Mouse (Mus musculus): ENCODE measurements around the gene Tspan9.

Gene Tspan9

DNA sequence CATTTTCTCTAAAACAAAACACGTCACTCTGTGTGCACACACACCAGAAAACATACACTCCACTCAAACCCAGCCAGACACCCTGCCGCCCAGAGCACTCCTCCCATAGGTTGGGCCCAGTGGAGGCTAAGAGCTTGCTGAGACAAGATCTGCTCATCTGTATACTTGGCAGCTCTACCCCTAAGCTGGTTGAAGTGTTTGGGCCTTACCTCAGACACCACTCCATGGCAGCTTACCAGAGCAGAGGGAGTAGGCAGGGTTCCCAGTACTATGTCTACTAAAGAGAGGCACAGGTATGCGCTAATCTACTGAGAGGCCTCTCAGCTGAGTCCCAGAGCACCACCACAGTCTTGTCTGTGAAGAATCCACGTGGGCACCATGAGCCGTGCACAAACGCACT, 10.8 kb downstream of the Tspan9 start:
- no peak for DNase-seq

- DNase-seq: no peak
Measured at GRCm38 (mm10) chr6:128131390-128131789, 12.0 kb downstream of the Tspan9 start.

- DNase-seq: no peak
Measured at GRCm38 (mm10) chr6:128130686-128131085, 12.7 kb downstream of the Tspan9 start.

GRCm38 (mm10) chr6:128129382-128129781, 14.0 kb downstream of the Tspan9 start:
- no peak for DNase-seq

DNA sequence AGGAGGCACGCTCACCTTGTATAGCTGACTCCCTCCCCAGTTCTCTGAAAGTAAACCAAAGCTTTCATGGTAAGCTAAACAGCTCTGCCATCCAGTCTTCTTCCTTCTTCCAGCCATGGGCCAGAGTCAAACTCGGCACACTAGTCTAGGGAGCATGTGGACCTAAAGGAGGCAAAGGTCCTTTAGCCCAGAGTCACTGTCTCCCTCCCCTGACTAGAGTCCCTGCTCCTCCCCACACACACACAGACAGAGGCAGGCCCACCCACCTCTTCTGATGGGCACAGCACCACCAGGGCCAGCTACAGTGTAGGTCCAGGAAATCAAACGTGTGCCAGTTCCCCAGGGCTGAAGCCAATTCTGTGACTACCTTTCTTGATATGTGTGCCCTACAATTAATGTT, 16.1 kb downstream of the Tspan9 start:
- DNase-seq: no peak

DNA sequence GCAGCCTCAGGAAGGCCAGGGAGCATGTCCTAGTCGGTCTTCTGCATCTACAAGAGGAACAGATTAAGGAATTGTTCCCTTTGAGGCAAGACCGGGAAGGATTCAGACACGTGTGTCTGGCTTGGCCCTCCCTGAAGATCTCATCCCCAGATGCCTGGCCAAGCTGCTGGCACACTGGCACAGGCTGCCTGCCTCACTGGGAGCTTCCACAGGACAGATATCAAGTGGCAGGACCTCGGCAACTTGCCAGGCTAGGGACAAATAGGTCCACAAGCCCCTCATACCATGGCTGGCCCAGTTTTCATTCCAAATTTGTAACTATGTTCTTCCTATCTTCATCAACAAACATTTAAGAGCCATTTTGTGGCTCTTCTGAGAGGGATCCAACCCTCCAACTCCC, 16.5 kb downstream of the Tspan9 start:
- no peak for DNase-seq

GRCm38 (mm10) chr6:128125464-128125863, 17.9 kb downstream of the Tspan9 start:
- no peak for DNase-seq

DNA sequence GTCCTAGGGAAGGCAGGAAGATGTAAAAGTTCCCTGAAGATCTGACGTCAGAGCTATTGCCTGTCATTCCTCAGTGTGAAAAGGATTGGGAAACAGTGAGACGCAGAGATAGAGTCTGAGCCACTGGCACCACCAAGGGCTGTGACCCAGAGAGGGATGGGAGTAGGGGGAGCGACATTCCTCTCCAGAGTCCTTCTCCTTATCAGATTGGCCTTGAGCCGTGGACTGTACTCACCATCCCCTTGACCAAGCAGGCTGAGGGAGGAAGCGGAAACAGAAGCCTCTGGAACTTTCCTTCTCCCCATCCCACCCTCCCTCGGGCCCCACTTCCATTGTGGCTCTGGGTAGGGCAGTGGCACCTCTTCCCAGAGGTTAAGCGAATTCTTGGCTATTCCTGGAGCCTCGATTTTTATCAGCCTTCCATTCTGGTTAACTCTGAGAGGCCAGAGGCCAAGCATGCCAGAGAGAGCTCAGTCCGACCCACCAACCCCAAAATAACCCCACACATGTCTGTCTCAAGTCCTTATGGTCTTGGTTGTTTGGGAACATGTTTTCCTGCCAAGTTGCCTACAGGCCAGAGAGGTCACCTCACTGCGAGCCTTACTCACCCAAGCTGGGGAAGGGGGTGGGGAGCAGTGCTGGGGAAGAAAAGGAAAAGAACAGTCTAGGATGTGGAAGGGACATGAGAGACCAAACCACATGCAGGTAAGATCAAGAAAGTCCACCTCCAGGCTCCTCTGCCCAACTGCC, 19.0 kb downstream of the Tspan9 start:
- DNase-seq: no peak

GRCm38 (mm10) chr6:128122127-128122526, 21.3 kb downstream of the Tspan9 start:
- DNase-seq: no peak

DNA sequence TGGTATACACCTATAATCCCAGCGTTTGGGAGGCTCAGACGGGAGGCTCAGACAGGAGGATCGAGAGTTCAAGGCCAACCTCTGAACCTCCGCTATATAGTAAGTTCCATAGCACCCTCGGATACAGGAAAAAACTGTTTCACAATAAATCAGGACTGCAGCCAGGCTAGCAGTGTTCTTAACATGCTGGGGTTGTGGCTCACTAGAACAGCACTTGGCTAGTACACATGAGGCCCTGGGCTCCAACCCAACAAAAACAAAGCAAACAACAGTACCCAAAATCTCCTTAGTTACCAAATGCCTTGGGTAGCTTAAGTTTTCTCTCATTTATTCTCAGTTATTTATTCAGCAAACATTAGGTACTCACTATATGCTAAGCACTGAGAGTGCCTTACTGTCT, 21.7 kb downstream of the Tspan9 start:
- DNase-seq: no peak

DNA sequence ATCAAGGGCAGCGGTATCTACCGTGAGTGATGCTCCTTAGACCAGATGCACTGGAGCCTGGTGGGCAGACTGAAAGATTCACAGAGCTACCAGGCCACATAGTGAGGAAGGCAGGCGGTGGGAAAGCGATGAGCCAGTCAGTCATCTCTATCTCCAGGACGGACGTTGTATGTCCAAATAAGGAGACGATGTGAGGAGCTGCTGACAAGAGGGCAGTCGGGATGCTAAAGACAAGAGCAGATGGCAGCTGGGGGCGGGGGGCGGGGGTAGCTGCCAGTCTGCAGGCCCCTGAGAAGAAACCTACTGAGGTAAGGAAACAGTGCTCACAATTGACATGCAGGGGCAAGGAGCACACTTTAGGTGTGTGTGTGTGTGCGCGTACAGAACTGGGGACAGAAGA, 22.6 kb downstream of the Tspan9 start:
- DNase-seq: no peak

DNA sequence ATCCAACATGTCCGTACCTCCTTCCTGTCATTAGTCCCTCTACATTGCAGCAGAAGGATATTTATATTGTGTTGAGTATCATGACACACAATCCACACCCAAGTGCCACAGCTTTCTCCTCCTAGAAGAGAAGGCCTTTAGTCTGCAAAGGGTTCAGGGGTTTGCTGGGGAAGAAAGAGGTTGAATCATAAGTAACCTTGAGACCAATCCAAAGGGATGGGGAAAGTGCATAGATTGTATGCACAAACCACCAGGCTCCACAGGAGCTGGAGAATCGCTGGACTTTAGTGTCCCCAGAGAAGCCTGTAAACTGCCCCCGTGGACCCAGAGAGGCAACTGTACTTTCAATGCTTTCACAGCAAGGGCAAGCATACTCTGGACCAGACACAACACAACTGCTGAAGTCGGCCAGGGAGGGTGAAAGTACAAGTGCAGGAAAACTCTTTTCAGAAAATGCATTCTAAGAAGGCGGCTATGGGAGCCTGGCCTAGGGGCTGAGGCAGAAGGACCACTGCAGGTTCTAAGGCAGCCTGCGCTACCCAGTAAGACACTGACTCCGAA, 24.6 kb downstream of the Tspan9 start:
- DNase-seq: no peak

GRCm38 (mm10) chr6:128116836-128117542, 26.4 kb downstream of the Tspan9 start:
- DNase-seq: no peak

DNA sequence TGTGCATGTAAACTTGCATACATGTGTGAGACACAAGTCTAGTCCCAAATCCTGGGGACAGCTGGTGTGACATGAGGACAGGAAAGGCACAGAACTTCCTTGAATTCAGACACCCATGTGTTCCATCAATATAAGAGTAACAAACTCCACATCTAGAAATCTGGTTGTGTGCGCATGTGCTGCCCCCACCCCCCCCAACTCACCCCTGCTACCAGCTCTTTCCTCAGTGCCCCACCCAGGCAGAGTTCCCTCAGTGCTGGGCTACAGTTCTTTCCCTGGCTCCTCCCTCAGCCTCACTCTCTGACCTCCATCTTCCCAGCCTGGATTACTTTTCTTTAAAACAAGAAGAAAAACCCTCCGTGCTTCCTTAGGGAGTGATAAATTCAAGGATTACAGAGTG, 27.1 kb downstream of the Tspan9 start:
- no peak for DNase-seq

- DNase-seq: no peak
Measured at GRCm38 (mm10) chr6:128115121-128115520, 28.3 kb downstream of the Tspan9 start.

DNA sequence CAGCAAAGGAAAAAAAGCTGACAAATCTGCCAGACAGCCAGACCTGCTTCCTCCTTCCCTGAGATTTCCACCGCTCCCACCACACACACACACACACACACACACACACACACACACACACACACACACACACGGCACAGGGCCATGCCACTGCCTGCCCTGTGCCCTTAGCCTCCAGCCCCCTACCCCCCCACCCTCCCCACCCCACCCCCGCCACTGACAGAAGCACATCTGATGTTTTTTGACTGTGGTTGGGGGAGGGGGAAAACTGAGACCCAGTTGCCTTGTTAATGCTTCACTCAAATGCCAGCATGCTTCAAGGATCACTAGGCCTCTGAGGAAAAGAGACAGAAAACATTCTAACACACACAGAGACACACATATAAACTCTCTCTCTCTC, 30.8 kb downstream of the Tspan9 start:
- DNase-seq: no peak

DNA sequence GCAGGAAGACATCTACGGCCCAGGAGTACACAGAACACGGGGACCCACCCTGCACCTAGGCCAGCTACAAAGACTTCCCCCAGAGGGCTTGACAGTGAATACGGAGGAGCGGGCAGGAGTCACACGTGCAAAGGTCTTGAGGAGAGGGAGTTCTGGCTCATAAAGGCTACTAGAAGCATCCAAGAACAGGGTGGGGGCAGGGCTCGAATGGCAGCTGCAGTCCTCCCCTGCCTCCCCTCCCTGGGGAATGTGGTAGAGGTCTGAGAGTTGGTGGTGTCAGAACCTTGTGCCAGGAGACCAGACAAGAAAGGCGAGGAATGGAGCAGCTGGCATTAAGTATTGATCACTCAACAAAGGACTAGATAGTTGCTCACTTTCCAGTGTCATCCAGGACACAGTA, 31.6 kb downstream of the Tspan9 start:
- DNase-seq: no peak

DNA sequence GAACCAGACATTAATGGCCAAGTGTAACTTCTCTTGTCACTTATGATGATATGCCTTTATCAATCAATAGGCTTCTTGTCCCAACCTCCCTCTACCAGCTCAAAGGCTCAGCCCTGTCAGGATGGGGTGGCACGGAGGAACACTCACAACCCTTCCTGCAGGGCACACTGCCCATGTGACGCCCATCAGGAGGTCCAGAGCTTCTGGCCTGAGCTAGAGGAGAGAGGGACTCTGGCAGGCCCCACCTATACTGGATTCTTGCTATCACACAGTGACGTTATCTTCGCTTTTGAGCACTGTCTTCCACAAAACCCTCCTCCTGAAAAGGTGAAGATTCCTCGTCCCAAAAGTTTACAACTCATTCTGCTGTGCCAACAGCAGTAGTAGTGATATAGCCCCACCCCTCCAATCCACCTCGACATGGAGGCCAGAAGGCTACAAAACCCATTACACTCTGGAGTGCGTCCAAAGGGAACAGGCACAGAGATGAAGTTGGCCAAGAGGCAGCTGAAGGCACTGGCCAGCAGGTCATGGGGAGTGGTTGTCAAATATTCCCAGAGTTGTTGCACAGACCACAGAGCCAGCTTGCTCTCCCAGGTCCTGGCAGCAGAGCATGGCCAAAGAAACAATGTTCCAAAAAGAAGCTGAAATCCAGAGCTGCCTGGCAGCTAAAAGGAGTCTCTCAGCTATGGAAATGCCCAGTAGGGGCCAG, 34.9 kb downstream of the Tspan9 start:
- no peak for DNase-seq

DNA sequence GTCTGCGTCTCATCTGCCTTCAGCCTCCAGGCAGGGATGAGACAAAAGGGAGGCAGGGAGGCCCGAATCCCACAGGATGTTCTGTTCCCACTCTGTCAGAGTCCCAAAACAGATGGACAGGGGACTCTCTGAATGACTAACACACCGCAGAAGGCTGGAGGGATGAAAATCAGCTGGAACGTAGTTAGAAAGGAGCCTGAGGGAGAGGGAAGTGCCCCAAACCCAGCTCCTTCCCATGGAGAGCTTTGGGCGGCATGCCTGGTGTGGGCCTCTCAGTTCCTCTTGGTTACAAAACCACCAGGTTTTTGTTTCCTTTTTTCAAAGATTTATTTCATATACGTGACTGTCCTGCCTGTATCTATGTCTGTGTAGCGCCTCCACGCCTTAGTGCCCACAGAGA, 35.7 kb downstream of the Tspan9 start:
- DNase-seq: no peak

DNA sequence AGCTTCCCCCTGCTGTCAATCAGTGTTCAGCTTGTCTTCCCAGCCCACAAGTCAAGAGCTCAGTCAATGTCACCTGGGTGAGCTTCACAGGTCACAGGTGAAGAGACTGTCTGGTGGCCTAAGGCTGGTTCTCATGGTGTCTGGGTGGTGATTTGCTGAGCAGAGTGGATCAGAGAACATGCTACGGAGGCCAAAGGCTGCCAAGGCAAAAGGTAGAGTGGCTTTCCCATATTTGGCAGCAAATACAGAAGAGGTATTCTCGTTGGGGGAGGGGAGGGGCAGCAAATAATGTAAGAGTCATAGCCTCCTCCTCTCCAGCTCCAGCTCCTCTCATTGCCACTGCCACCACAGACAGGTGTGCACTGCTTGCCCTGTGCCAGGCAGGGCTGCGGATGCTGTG, 37.2 kb downstream of the Tspan9 start:
- DNase-seq: no peak

- no peak for DNase-seq
Measured at GRCm38 (mm10) chr6:128104712-128105324, 38.6 kb downstream of the Tspan9 start.

DNA sequence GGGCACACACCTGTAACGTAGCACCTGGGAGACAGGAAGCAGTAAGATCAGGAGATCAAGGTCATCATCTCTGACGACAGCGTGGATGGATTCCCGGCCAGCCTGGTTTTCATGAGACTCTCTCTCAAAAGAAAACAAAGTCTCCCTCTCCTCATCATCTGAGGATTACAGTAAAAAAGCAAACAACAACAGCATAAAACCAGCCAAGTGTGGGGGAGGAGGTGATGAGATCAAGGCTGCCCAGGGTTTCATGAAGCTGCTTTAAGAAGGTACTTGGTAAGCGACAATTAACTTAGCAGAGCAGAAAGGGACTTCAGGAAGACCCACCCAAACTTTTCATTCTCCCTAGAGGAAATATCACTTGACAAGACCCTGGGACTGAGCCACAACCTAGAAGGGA, 39.5 kb downstream of the Tspan9 start:
- no peak for DNase-seq

DNA sequence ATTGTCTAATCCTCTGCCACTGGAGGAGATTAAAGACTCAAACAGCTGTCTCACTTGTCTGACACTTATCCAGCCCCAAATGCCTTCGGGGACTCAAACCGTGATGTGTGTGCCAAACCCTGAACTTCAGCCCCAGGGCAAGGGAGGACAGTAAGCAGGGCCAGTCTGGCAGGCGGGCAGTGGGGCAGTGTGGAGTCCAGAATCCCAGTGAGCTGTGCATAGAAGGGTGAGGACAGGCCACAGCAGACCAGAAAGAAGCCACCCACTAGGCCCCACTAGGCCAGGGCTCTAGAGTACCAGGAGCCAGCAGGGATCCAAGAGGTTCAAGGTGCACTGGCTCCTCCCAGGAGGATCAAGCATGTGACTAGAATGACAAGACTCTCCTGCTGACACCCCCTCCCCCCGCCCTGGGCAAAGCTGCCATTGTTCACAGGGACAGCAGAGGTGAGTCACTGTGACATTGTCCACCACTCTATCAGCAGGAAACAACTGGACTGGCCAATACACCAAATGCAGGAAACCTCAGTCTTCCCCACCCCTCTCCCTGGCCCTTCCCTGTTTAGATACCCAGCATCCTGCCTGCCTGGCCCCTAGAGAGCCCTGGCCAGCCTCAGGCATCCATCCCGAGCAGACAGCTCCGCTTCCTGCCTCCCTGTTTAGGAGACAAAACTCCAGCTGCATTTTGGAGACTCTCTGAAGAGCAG, 40.9 kb downstream of the Tspan9 start:
- no peak for DNase-seq
